Mouse (Mus musculus): ENCODE results near the gene Dnm3. TPM values are rescaled to one million over a fixed set of nuclear protein-coding genes. Genes with fewer than 3 reads are reported as not detected.

Gene Dnm3
- total RNA-seq (2021) (1 to 10 TPM; 5.9 to 7.8 TPM), polyA plus RNA-seq (2012; rRNA removed) (1.5 and 2.9 TPM in 2 replicates)
- long read RNA-seq, partial matches to known transcripts = 3 of 9 reads
- long read RNA-seq, other reads (novel, unspliced or antisense) = 5 of 9 reads

GRCm38 (mm10) chr1:162477246-162478209 lies at the start of gene Dnm3:
TSS of gene Dnm3 (minus strand) at chr1:162478034.
- H3K79me2 ChIP-seq (replicated peaks; ENCODE audit: control insufficient read depth, insufficient read depth, low read length) = no peaks in the 10 kb centered on the region
- intact Hi-C loops (cut with DNase I) = loop anchor here (2.0 to 10.0 kb wide), 2 partner anchors 83 to 123 kb away; no protein-coding TSS in a partner anchor
- H3K4me3 ChIP-seq = peak within 1 kb of the TSS; percentile 92
- under 1% methylated on average over 49 of the region's 56 CpGs for WGBS
- no peaks in the 10 kb centered on the region; the same call in 1 of the 2 replicates for H3K36me3 ChIP-seq (ENCODE audit: control insufficient read depth, insufficient read depth, low read length)
- TF ChIP-seq POLR2A (IDR thresholded peaks at IDR 0.05; ENCODE audit: insufficient read depth, low read depth, low read length) (peak; percentile 96), EP300 (IDR thresholded peaks at IDR 0.05; ENCODE audit: insufficient read depth, low read depth, low read length) (peak; percentile 33; the same call in 1 of the 2 replicates), CTCF (IDR thresholded peaks at IDR 0.05) (peak; percentile 69)
- DNase-seq = peak; percentile 90
- peak within 1 kb of the TSS; percentile 66 for H3K9ac ChIP-seq (ENCODE audit: low read depth, low read length)
- peaks cover 2% of the 10 kb centered on the region; the same call in 1 of the 2 replicates for H3K27me3 ChIP-seq (ENCODE audit: control insufficient read depth, insufficient read depth, low read length)
- peaks cover 2% of the 10 kb centered on the region; the same call in 1 of the 2 replicates for H3K4me1 ChIP-seq (ENCODE audit: control insufficient read depth, insufficient read depth, low read length)
- peak within 1 kb of the TSS; percentile 79 for H3K27ac ChIP-seq

GRCm38 (mm10) chr1:162515116-162515515 lies 37.3 kb upstream of the Dnm3 start:
- 86% methylated on average over 1 of the region's 1 CpGs for WGBS
- intact Hi-C loops (cut with DNase I) = no loop called here
- H3K4me3 ChIP-seq = no peak overlapping the region

GRCm38 (mm10) chr1:162510013-162510356 lies 32.2 kb upstream of the Dnm3 start:
- no peaks in the 10 kb centered on the region; the same call in 1 of the 2 replicates for H3K4me1 ChIP-seq (ENCODE audit: control insufficient read depth, insufficient read depth, low read length)
- no peak for TF ChIP-seq POLR2A (IDR thresholded peaks at IDR 0.05; ENCODE audit: insufficient read depth, low read depth, low read length)
- no peak for TF ChIP-seq EP300 (IDR thresholded peaks at IDR 0.05; ENCODE audit: insufficient read depth, low read depth, low read length)
- TF ChIP-seq CTCF (IDR thresholded peaks at IDR 0.05) = no peak
- no peak for DNase-seq
- H3K79me2 ChIP-seq (replicated peaks; ENCODE audit: control insufficient read depth, insufficient read depth, low read length) = no peaks in the 10 kb centered on the region
- 46% methylated on average over 2 of the region's 2 CpGs for WGBS
- intact Hi-C loops (cut with DNase I) = no loop called here
- no peak overlapping the region for H3K4me3 ChIP-seq
- H3K9ac ChIP-seq (ENCODE audit: low read depth, low read length) = no peak overlapping the region
- no peaks in the 10 kb centered on the region for H3K27me3 ChIP-seq (ENCODE audit: control insufficient read depth, insufficient read depth, low read length)
- no peak overlapping the region; the same call in 1 of the 2 replicates for H3K27ac ChIP-seq
- H3K36me3 ChIP-seq (ENCODE audit: control insufficient read depth, insufficient read depth, low read length) = no peaks in the 10 kb centered on the region

More at GRCm38 (mm10) chr1:162515116-162515515, 37.3 kb upstream of the Dnm3 start:
- Histone ChIP-seq H3K79me2 (replicated peaks; ENCODE audit: control insufficient read depth, insufficient read depth, low read length) (no peaks in the 10 kb centered on the region), H3K36me3 (ENCODE audit: control insufficient read depth, insufficient read depth, low read length) (no peaks in the 10 kb centered on the region), H3K9ac (ENCODE audit: low read depth, low read length) (no peak overlapping the region), H3K27ac (no peak overlapping the region), H3K27me3 (ENCODE audit: control insufficient read depth, insufficient read depth, low read length) (no peaks in the 10 kb centered on the region), H3K4me1 (ENCODE audit: control insufficient read depth, insufficient read depth, low read length) (no peaks in the 10 kb centered on the region)
- TF ChIP-seq POLR2A (IDR thresholded peaks at IDR 0.05; ENCODE audit: insufficient read depth, low read depth, low read length) = no peak
- TF ChIP-seq EP300 (IDR thresholded peaks at IDR 0.05; ENCODE audit: insufficient read depth, low read depth, low read length) = no peak
- no peak for TF ChIP-seq CTCF (IDR thresholded peaks at IDR 0.05)
- DNase-seq = no peak

- Histone ChIP-seq H3K36me3 (ENCODE audit: control insufficient read depth, insufficient read depth, low read length) (no peaks in the 10 kb centered on the region), H3K27me3 (ENCODE audit: control insufficient read depth, insufficient read depth, low read length) (no peaks in the 10 kb centered on the region), H3K79me2 (replicated peaks; ENCODE audit: control insufficient read depth, insufficient read depth, low read length) (no peaks in the 10 kb centered on the region), H3K27ac (no peak overlapping the region; the same call in 1 of the 2 replicates), H3K4me3 (no peak overlapping the region), H3K4me1 (ENCODE audit: control insufficient read depth, insufficient read depth, low read length) (no peaks in the 10 kb centered on the region; the same call in 1 of the 2 replicates), H3K9ac (ENCODE audit: low read depth, low read length) (no peak overlapping the region)
- 18% methylated on average over 12 of the region's 12 CpGs for WGBS
- DNase-seq = peak; percentile 51 to 71
- intact Hi-C loops (cut with DNase I) = no loop called here
- TF ChIP-seq CTCF (IDR thresholded peaks at IDR 0.05) (no peak), EP300 (IDR thresholded peaks at IDR 0.05; ENCODE audit: insufficient read depth, low read depth, low read length) (0 out of 2 replicates have a peak, but pooled peaks have one; percentile 36)
Observed at GRCm38 (mm10) chr1:162509329-162510012, 31.6 kb upstream of the Dnm3 start.

GRCm38 (mm10) chr1:162508211-162509005 lies 30.6 kb upstream of the Dnm3 start:
- Histone ChIP-seq H3K4me3 (no peak overlapping the region), H3K36me3 (ENCODE audit: control insufficient read depth, insufficient read depth, low read length) (no peaks in the 10 kb centered on the region), H3K79me2 (replicated peaks; ENCODE audit: control insufficient read depth, insufficient read depth, low read length) (no peaks in the 10 kb centered on the region), H3K27ac (no peak overlapping the region), H3K27me3 (ENCODE audit: control insufficient read depth, insufficient read depth, low read length) (no peaks in the 10 kb centered on the region), H3K9ac (ENCODE audit: low read depth, low read length) (no peak overlapping the region), H3K4me1 (ENCODE audit: control insufficient read depth, insufficient read depth, low read length) (no peaks in the 10 kb centered on the region; the same call in 1 of the 2 replicates)
- DNase-seq = no peak
- intact Hi-C loops (cut with DNase I) = no loop called here
- no peak for TF ChIP-seq EP300 (IDR thresholded peaks at IDR 0.05; ENCODE audit: insufficient read depth, low read depth, low read length)
- TF ChIP-seq CTCF (IDR thresholded peaks at IDR 0.05) = no peak
- TF ChIP-seq POLR2A (IDR thresholded peaks at IDR 0.05; ENCODE audit: insufficient read depth, low read depth, low read length) = no peak
- 74% methylated on average over 4 of the region's 4 CpGs for WGBS

All from heart, adult 2 months (tissue).